Mouse (Mus musculus) kidney, postnatal 14 days (tissue): Measurements from ENCODE around the gene Olfr61.
"Not testable (repeated sequence)": the region's sequence is repeated elsewhere in the genome, so short reads cannot be mapped to it uniquely, and the experiment has no call there.

Source experiments
- DNase-seq: peaks from one replicate; pipeline ENCODE4 v3.0.0; 2022; ENCODE audit warnings: mixed read lengths

The Olfr61 gene

GRCm38 (mm10) chr7:140628670-140629069 is at the start of gene Olfr61:
Olfr61 (plus strand) TSS chr7:140628970.
- DNase-seq: not testable (repeated sequence)

DNA sequence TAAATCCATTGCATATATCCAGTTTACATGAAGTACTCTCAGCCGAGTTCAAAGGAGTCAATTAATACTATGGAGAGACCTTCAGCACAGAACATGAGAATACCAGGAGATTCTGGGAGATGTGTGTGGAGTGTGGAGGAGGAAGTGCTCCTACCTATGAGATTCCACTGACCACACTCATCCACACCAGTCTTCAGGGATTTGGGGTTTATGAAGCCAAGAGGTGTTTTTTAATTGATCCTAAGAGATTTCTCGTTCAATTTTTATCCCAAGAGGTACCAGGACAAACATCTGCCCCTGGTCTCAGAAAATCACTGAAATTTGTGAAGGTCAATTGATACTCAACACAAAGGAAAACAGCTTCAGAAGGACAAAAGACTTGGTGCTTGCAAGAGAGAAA is 27.8 kb upstream of the Olfr61 start, which contains the start of gene Olfr46:
Gene Olfr46 (plus strand): TSS at position 301 of the 400 bp plus-strand sequence.
- not testable (repeated sequence) for DNase-seq

DNA sequence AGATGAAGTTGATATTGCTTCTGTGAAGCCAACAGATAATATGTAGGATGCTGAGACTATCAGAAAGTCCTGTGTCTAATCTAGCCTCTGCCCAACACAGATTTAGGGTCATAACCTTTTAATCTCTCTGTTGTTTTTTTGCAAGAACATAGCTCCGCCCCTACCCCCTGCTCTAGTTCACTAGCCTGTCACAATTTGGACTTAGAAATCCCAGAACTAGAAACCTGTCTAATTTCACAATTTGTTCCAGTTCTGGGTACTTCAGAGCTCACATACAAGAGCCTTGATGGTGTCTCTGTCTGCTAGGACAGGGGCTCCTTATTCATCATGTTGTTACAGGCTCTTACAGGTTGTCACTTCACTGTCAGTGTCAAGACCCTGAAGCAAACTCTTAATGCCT is 1.8 kb downstream of the Olfr61 start:
- no peak for DNase-seq

- no peak for DNase-seq
Observed at GRCm38 (mm10) chr7:140646152-140646551, 17.4 kb downstream of the Olfr61 start, which contains the start of gene Olfr53. Olfr53 (plus strand) TSS chr7:140646452.

DNA sequence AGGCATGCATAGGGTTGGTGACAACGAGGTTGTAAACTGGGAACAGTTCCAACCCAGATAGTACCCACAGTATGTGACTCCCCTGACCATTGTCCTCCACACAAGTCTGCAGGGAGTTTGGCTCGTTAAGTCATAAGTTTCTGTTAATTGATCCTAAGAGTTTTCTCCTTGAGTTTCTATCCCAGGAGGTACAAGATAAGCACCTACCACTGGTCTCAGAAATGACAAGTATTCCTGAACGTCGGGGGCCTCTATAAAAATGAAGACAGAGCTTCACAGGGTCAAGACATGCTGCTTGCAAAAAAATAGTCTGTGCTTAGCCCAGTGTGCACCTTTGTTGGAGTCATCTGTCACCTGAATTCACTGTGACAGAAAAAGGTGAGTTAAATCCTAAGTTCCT is 30.9 kb downstream of the Olfr61 start, which contains the start of gene Olfr539:
Gene Olfr539 (plus strand): TSS at position 301 of the 400 bp plus-strand sequence.
- DNase-seq: no peak

DNA sequence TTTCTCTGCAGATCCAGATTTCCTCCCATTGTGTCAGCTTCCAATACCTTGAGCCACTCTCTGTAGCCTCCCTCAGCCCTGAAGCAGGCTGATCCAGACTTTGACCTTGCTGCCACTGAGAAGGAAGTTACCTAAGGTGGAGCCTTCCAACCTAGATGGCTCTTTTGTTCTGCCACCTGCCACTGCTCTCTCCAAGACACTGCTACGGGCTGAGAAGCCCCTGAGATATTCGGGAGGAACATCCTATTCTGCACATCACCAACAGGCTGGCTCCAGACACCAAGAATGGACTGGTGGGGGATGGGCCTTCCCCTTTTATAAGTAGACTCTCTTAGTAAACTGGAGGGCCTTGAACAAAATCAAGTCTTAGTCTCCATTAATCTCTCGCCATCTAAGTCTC is 41.9 kb downstream of the Olfr61 start:
- DNase-seq: not testable (repeated sequence)

- DNase-seq: no peak
Observed at GRCm38 (mm10) chr7:140675863-140676262, 47.1 kb downstream of the Olfr61 start.

DNA sequence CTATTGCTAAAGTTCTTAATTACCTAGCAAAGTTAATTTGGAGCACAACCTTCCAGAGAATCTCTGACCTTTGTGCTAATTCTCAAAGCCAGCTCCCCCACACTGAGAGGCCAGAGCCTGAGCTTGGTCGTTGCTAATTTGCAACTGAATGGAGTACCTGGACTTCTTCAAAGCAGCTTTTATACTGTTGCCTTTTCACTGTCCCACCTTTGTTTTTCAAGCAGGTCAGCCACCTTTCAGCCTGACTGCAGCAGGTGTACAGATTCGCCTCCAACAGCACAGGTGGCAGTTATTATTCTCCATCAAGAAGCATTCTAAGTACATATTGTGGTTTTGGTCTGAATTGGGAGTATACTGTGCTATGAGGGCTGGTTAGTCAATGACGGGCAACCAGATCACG is 50.8 kb downstream of the Olfr61 start:
- not testable (repeated sequence) for DNase-seq

DNA sequence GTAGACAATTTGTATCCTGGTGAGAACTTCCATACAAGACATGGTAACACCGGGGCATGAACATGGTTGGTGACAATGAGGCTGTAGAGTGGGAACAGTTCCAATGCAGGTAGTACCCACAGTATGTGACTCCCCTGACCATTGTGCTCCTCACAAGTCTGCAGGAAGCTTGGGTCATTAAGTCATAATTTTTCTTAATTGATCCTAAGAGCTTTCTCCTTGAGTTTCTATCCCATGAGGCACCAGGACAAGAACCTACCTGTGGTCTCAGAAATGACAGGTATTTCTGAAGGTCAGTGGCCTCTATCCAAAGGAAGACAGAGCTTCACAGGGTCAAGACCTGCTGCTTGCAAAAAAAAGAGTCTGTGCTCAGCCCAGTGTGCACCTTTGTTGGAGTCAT is 52.9 kb downstream of the Olfr61 start, which contains the start of gene Olfr45:
Gene Olfr45 (plus strand): TSS at position 301 of the 400 bp plus-strand sequence.
- DNase-seq: no peak
